Mouse (Mus musculus) erythroblast, embryonic 14.5 days (primary cell): ENCODE results near the gene Pon2.

Source experiments
- GATA1 ChIP-seq: IDR thresholded peaks from 2 replicates; pipeline ENCODE4 v1.6.1; 2012; ENCODE audit warnings: low read length, inconsistent platforms, mixed read lengths
- TAL1 ChIP-seq: IDR thresholded peaks from 3 replicates; pipeline ENCODE4 v1.6.1; 2012; ENCODE audit warnings: low read length, inconsistent platforms, mixed read lengths

DNA sequence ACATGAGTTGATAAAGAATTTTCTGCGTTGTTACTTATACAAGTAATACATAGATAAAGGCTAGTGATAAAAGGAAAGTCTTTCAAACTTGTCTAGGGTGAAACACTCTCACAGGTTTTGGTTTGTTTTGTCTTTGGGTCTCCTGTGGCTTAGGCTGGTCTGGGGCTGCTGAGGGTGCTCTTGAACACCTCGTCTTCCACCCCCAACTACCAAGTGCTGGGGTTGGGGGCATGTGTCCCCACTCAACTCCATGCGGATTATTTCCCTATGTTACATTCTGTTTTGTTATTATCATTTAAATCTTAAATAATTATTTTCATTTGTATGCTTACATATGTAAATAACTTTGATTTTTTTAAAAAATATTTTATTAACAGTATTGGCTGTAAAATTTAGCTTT is 12.2 kb upstream of the Pon2 start:
- TF ChIP-seq TAL1 (no peak), GATA1 (no peak)
